Mouse (Mus musculus): ENCODE results near the gene Zfp936. TPM values are rescaled to one million over a fixed set of nuclear protein-coding genes. Genes with fewer than 3 reads are reported as not detected.

Zfp936 gene
- polyA plus RNA-seq, 1 experiment from 2014 or later: not detected

Small RNA genes within 50 kb of the gene (microRNA-seq; reads per million reads assigned to microRNA genes)
- gene Gm22707: not detected

Other genes with a start within 250 kb of the Zfp936 start
- not detected in 2 replicates for gene Gm2381, start 247.0 kb upstream of the Zfp936 start, polyA plus RNA-seq (2015; fragmentation: Nextera tagmentation; extraction: Ambion mirVana)
- not detected in 2 replicates for gene Vmn2r63, start 180.4 kb upstream of the Zfp936 start, polyA plus RNA-seq (2015; fragmentation: Nextera tagmentation; extraction: Ambion mirVana)
- not detected in 2 replicates for gene Gm9268, start 95.5 kb upstream of the Zfp936 start, polyA plus RNA-seq (2015; fragmentation: Nextera tagmentation; extraction: Ambion mirVana)
- gene Zfp715, start 199.1 kb downstream of the Zfp936 start, polyA plus RNA-seq (2015; fragmentation: Nextera tagmentation; extraction: Ambion mirVana): 13.7 and 14.4 TPM in 2 replicates
- gene Siglecf, start 237.1 kb downstream of the Zfp936 start, polyA plus RNA-seq (2015; fragmentation: Nextera tagmentation; extraction: Ambion mirVana): 0.15 and 0.27 TPM in 2 replicates